Mouse (Mus musculus) lung, adult 2 months (tissue): Measurements from ENCODE around the gene Mast4.

Experiments
- CTCF ChIP-seq: fragments of 200-500 bp; IDR thresholded peaks from 2 replicates; pipeline ENCODE4 v1.5.1; 2011; ENCODE audit warnings: mild to moderate bottlenecking, low read length, control low read depth; ENCODE audit not compliant: insufficient read depth
- POLR2A ChIP-seq: fragments of 200-500 bp; IDR thresholded peaks from 2 replicates; pipeline ENCODE4 v1.6.1; 2011; ENCODE audit warnings: low read depth, mild to moderate bottlenecking, control low read depth, low read length, borderline replicate concordance; ENCODE audit errors: extremely low read depth

DNA sequence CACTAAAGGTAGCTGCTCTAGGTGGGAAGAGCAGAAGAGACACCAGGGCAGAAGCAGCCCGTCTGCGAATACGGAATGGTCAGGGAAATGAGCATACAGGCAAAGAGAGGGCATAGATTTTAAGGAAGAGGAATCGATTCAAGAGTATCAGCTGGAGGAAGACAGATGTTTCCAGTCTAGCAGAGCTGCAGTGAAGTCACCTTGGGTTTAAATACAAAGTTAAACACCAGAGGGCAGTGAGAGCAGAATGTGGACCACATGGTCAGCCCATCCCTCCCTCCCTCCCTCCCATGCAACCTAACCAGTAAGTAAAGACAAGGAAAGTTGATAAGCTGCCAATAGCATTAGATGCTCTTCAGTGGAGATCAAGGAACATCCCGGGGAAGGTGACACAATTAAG lies 138.0 kb downstream of the Mast4 start:
- TF ChIP-seq CTCF (no peak), POLR2A (no peak)
